Mouse (Mus musculus): ENCODE measurements around the gene Dgki. TPM values are rescaled to one million over a fixed set of nuclear protein-coding genes. Genes with fewer than 3 reads are reported as not detected.

The Dgki gene
- polyA plus RNA-seq, 1 experiment, result not detected

GRCm38 (mm10) chr6:37282659-37283058, 17.3 kb downstream of the Dgki start:
- Histone ChIP-seq H3K4me3 (replicated peaks) (no peak overlapping the region), H3K9me3 (ENCODE audit: control insufficient read depth, low read length) (no peaks in the 10 kb centered on the region), H3K4me1 (ENCODE audit: control insufficient read depth) (no peaks in the 10 kb centered on the region), H3K36me3 (ENCODE audit: control insufficient read depth) (no peaks in the 10 kb centered on the region), H3K27me3 (ENCODE audit: control insufficient read depth) (no peaks in the 10 kb centered on the region)
- no peak for TF ChIP-seq GATA1 (IDR thresholded peaks at IDR 0.05; ENCODE audit: low read length)
- TF ChIP-seq TAL1 (IDR thresholded peaks at IDR 0.05; ENCODE audit: low read length), result no peak

GRCm38 (mm10) chr6:37276834-37277715, 22.9 kb downstream of the Dgki start:
- Histone ChIP-seq H3K4me1 (ENCODE audit: control insufficient read depth) (no peaks in the 10 kb centered on the region), H3K27me3 (ENCODE audit: control insufficient read depth) (no peaks in the 10 kb centered on the region), H3K4me3 (replicated peaks) (no peak overlapping the region), H3K9me3 (ENCODE audit: control insufficient read depth, low read length) (no peaks in the 10 kb centered on the region), H3K36me3 (ENCODE audit: control insufficient read depth) (no peaks in the 10 kb centered on the region)
- TF ChIP-seq GATA1 (IDR thresholded peaks at IDR 0.05; ENCODE audit: low read length) (no peak), TAL1 (IDR thresholded peaks at IDR 0.05; ENCODE audit: low read length) (no peak)

- no peaks in the 10 kb centered on the region for H3K9me3 ChIP-seq (ENCODE audit: control insufficient read depth, low read length)
- H3K36me3 ChIP-seq (ENCODE audit: control insufficient read depth), result no peaks in the 10 kb centered on the region
- H3K4me3 ChIP-seq (replicated peaks), result no peak overlapping the region
- H3K27me3 ChIP-seq (ENCODE audit: control insufficient read depth), result no peaks in the 10 kb centered on the region
- no peak for TF ChIP-seq GATA1 (IDR thresholded peaks at IDR 0.05; ENCODE audit: low read length)
- no peak for TF ChIP-seq TAL1 (IDR thresholded peaks at IDR 0.05; ENCODE audit: low read length)
- no peaks in the 10 kb centered on the region for H3K4me1 ChIP-seq (ENCODE audit: control insufficient read depth)
Observed at GRCm38 (mm10) chr6:37276181-37276580, 23.8 kb downstream of the Dgki start.

- Histone ChIP-seq H3K4me3 (replicated peaks) (no peak overlapping the region), H3K27me3 (ENCODE audit: control insufficient read depth) (no peaks in the 10 kb centered on the region), H3K9me3 (ENCODE audit: control insufficient read depth, low read length) (no peaks in the 10 kb centered on the region), H3K36me3 (ENCODE audit: control insufficient read depth) (no peaks in the 10 kb centered on the region), H3K4me1 (ENCODE audit: control insufficient read depth) (no peaks in the 10 kb centered on the region)
- TF ChIP-seq TAL1 (IDR thresholded peaks at IDR 0.05; ENCODE audit: low read length) (no peak), GATA1 (IDR thresholded peaks at IDR 0.05; ENCODE audit: low read length) (no peak)
Observed at GRCm38 (mm10) chr6:37270905-37271591, 28.9 kb downstream of the Dgki start.

GRCm38 (mm10) chr6:37268589-37268988, 31.4 kb downstream of the Dgki start:
- Histone ChIP-seq H3K27me3 (ENCODE audit: control insufficient read depth) (no peaks in the 10 kb centered on the region), H3K36me3 (ENCODE audit: control insufficient read depth) (no peaks in the 10 kb centered on the region), H3K4me3 (replicated peaks) (no peak overlapping the region), H3K4me1 (ENCODE audit: control insufficient read depth) (no peaks in the 10 kb centered on the region), H3K9me3 (ENCODE audit: control insufficient read depth, low read length) (no peaks in the 10 kb centered on the region)
- no peak for TF ChIP-seq GATA1 (IDR thresholded peaks at IDR 0.05; ENCODE audit: low read length)
- TF ChIP-seq TAL1 (IDR thresholded peaks at IDR 0.05; ENCODE audit: low read length), result no peak

GRCm38 (mm10) chr6:37267952-37268351, 32.0 kb downstream of the Dgki start:
- Histone ChIP-seq H3K4me3 (replicated peaks) (no peak overlapping the region), H3K9me3 (ENCODE audit: control insufficient read depth, low read length) (no peaks in the 10 kb centered on the region), H3K27me3 (ENCODE audit: control insufficient read depth) (no peaks in the 10 kb centered on the region), H3K4me1 (ENCODE audit: control insufficient read depth) (no peaks in the 10 kb centered on the region), H3K36me3 (ENCODE audit: control insufficient read depth) (no peaks in the 10 kb centered on the region)
- TF ChIP-seq GATA1 (IDR thresholded peaks at IDR 0.05; ENCODE audit: low read length), result no peak
- TF ChIP-seq TAL1 (IDR thresholded peaks at IDR 0.05; ENCODE audit: low read length), result no peak

- H3K4me3 ChIP-seq (replicated peaks), result no peak overlapping the region
- no peaks in the 10 kb centered on the region for H3K4me1 ChIP-seq (ENCODE audit: control insufficient read depth)
- H3K9me3 ChIP-seq (ENCODE audit: control insufficient read depth, low read length), result no peaks in the 10 kb centered on the region
- TF ChIP-seq TAL1 (IDR thresholded peaks at IDR 0.05; ENCODE audit: low read length), result no peak
- no peak for TF ChIP-seq GATA1 (IDR thresholded peaks at IDR 0.05; ENCODE audit: low read length)
- H3K36me3 ChIP-seq (ENCODE audit: control insufficient read depth), result no peaks in the 10 kb centered on the region
- H3K27me3 ChIP-seq (ENCODE audit: control insufficient read depth), result no peaks in the 10 kb centered on the region
Observed at GRCm38 (mm10) chr6:37262486-37262885, 37.5 kb downstream of the Dgki start.

GRCm38 (mm10) chr6:37261236-37261852, 38.6 kb downstream of the Dgki start:
- no peak overlapping the region for H3K4me3 ChIP-seq (replicated peaks)
- H3K9me3 ChIP-seq (ENCODE audit: control insufficient read depth, low read length), result no peaks in the 10 kb centered on the region
- no peaks in the 10 kb centered on the region for H3K4me1 ChIP-seq (ENCODE audit: control insufficient read depth)

GRCm38 (mm10) chr6:37258662-37259061, 41.3 kb downstream of the Dgki start:
- Histone ChIP-seq H3K36me3 (ENCODE audit: control insufficient read depth) (no peaks in the 10 kb centered on the region), H3K27me3 (ENCODE audit: control insufficient read depth) (no peaks in the 10 kb centered on the region), H3K9me3 (ENCODE audit: control insufficient read depth, low read length) (no peaks in the 10 kb centered on the region), H3K4me3 (replicated peaks) (no peak overlapping the region), H3K4me1 (ENCODE audit: control insufficient read depth) (no peaks in the 10 kb centered on the region)
- TF ChIP-seq GATA1 (IDR thresholded peaks at IDR 0.05; ENCODE audit: low read length), result no peak
- no peak for TF ChIP-seq TAL1 (IDR thresholded peaks at IDR 0.05; ENCODE audit: low read length)

More at GRCm38 (mm10) chr6:37261236-37261852, 38.6 kb downstream of the Dgki start:
- TF ChIP-seq GATA1 (IDR thresholded peaks at IDR 0.05; ENCODE audit: low read length), result no peak
- no peak for TF ChIP-seq TAL1 (IDR thresholded peaks at IDR 0.05; ENCODE audit: low read length)
- H3K27me3 ChIP-seq (ENCODE audit: control insufficient read depth), result no peaks in the 10 kb centered on the region
- no peaks in the 10 kb centered on the region for H3K36me3 ChIP-seq (ENCODE audit: control insufficient read depth)
